Mouse (Mus musculus) spleen, postnatal 14 days (tissue): ENCODE data around the gene Hoxc4.

Experiments
- DNase-seq, 2 experiments: peaks; one replicate each; pipeline ENCODE4 v3.0.0; 2021 to 2022; ENCODE audit warnings: low spot score in 2 of 2

The Hoxc4 gene

GRCm38 (mm10) chr15:102990461-102991397, 28.0 kb upstream of the Hoxc4 start, which contains the start of gene Hoxc8:
Hoxc8 (plus strand) TSS chr15:102990607.
- DNase-seq = no peak

GRCm38 (mm10) chr15:102991782-102992181, 27.0 kb upstream of the Hoxc4 start:
- no peak for DNase-seq

GRCm38 (mm10) chr15:102992206-102992605, 26.5 kb upstream of the Hoxc4 start:
- no peak for DNase-seq

- DNase-seq = no peak
These were observed 25.9 kb upstream of the Hoxc4 start for GRCm38 (mm10) chr15:102992863-102993262.

GRCm38 (mm10) chr15:102996548-102996947, 22.2 kb upstream of the Hoxc4 start:
- no peak for DNase-seq

GRCm38 (mm10) chr15:102997431-102997830, 21.3 kb upstream of the Hoxc4 start:
- no peak for DNase-seq

- no peak for DNase-seq
These were observed 20.8 kb upstream of the Hoxc4 start, which contains the start of gene Hoxc6 for GRCm38 (mm10) chr15:102997939-102998355. Hoxc6 (plus strand) TSS chr15:102998257.

GRCm38 (mm10) chr15:102998608-102999182, 20.0 kb upstream of the Hoxc4 start:
- no peak for DNase-seq

GRCm38 (mm10) chr15:102999183-102999831, 19.4 kb upstream of the Hoxc4 start:
- no peak for DNase-seq

- no peak for DNase-seq
These were observed 18.8 kb upstream of the Hoxc4 start for GRCm38 (mm10) chr15:102999955-103000354.

GRCm38 (mm10) chr15:103000501-103000901, 18.2 kb upstream of the Hoxc4 start:
- DNase-seq = no peak

- no peak for DNase-seq
These were observed 17.4 kb upstream of the Hoxc4 start for GRCm38 (mm10) chr15:103001370-103001769.

- DNase-seq = no peak
These were observed 16.6 kb upstream of the Hoxc4 start for GRCm38 (mm10) chr15:103002156-103002555.

- no peak for DNase-seq
These were observed 15.8 kb upstream of the Hoxc4 start for GRCm38 (mm10) chr15:103002821-103003448.

- no peak for DNase-seq
These were observed 13.4 kb upstream of the Hoxc4 start for GRCm38 (mm10) chr15:103005308-103005707.

GRCm38 (mm10) chr15:103005797-103006196, 12.9 kb upstream of the Hoxc4 start:
- DNase-seq = no peak

- DNase-seq = no peak
These were observed 12.4 kb upstream of the Hoxc4 start for GRCm38 (mm10) chr15:103006326-103006725.

- no peak for DNase-seq
These were observed 9.2 kb upstream of the Hoxc4 start for GRCm38 (mm10) chr15:103009265-103010111.

- no peak for DNase-seq
These were observed 8.5 kb upstream of the Hoxc4 start for GRCm38 (mm10) chr15:103010112-103010846.

- DNase-seq = no peak
These were observed 7.7 kb upstream of the Hoxc4 start for GRCm38 (mm10) chr15:103010847-103011555.
